Mouse (Mus musculus) midbrain, embryonic 11.5 days (tissue): ENCODE data around the gene Ccdc148. TPM values are rescaled to one million over a fixed set of nuclear protein-coding genes. Genes with fewer than 3 reads are reported as not detected.
A peak's percentile ranks its signal among the peaks of the same experiment; 100 is the strongest.

Experiments
- ATAC-seq: fragments of 200-750 bp; cut with Nextera tagmentation; 2 replicates; pipeline ENCODE4 v1.8.0; 2017; ENCODE audit warnings: moderate TSS enrichment, moderate library complexity; ENCODE audit not compliant: low FRiP score
- DNase-seq: peaks from one replicate; pipeline ENCODE4 v3.0.0; 2015; ENCODE audit warnings: low spot score; ENCODE audit errors: missing footprints
- H3K27ac ChIP-seq: fragments of 300-500 bp; sonication (generic); 2 replicates; pipeline ENCODE4 v1.5.1; 2014; ENCODE audit warnings: low read depth, low read length
- H3K27me3 ChIP-seq: fragments of 300-500 bp; sonication (generic); 2 replicates; pipeline ENCODE4 v1.6.1; 2014; ENCODE audit warnings: mild to moderate bottlenecking, low read length, moderate library complexity, mixed read lengths; ENCODE audit not compliant: control insufficient read depth, insufficient read depth
- H3K36me3 ChIP-seq: fragments of 300-500 bp; sonication (generic); 2 replicates; pipeline ENCODE4 v1.6.1; 2014; ENCODE audit warnings: mild to moderate bottlenecking, low read length, moderate library complexity, mixed read lengths; ENCODE audit not compliant: control insufficient read depth, insufficient read depth
- H3K4me1 ChIP-seq: fragments of 300-500 bp; sonication (generic); 2 replicates; pipeline ENCODE4 v1.6.1; 2014; ENCODE audit warnings: low read length; ENCODE audit not compliant: control insufficient read depth, insufficient read depth
- H3K4me2 ChIP-seq: fragments of 300-500 bp; sonication (generic); 2 replicates; pipeline ENCODE4 v1.6.1; 2014; ENCODE audit warnings: mild to moderate bottlenecking, moderate library complexity
- H3K4me3 ChIP-seq: fragments of 300-500 bp; sonication (generic); 2 replicates; pipeline ENCODE4 v1.5.1; 2014; ENCODE audit warnings: low read depth, low read length
- H3K9ac ChIP-seq: fragments of 300-500 bp; sonication (generic); 2 replicates; pipeline ENCODE4 v1.6.1; 2014; ENCODE audit warnings: low read length
- H3K9me3 ChIP-seq: fragments of 300-500 bp; sonication (generic); 2 replicates; pipeline ENCODE4 v1.6.1; 2016; ENCODE audit warnings: low read length; ENCODE audit not compliant: control insufficient read depth
- WGBS: fragments of 180-500 bp; shearing (Covaris S2); extraction: QIAGEN DNeasy Blood & Tissue Kit; methylation state at CpG from one replicate; pipeline ENCODE4 v1.1.7; 2014; 5-methylcytosine and 5-hydroxymethylcytosine counted together
- polyA plus RNA-seq: library from polyadenylated mRNA; unstranded; fragments of >200 nt; fragmentation: Nextera tagmentation; extraction: Ambion mirVana; gene quantifications from 2 replicates; pipeline ENCODE4 v1.2.1, GENCODE M21; 2014

The Ccdc148 gene
- polyA plus RNA-seq, 1 experiment from 2014 or later = 0.55 TPM

GRCm38 (mm10) chr2:58925551-58925950 lies 234.9 kb downstream of the Ccdc148 start:
- DNase-seq = no peak
- Histone ChIP-seq H3K9me3 (no peaks in the 10 kb centered on the region), H3K27me3 (no peaks in the 10 kb centered on the region), H3K4me3 (no peak overlapping the region), H3K36me3 (no peaks in the 10 kb centered on the region), H3K4me1 (no peaks in the 10 kb centered on the region), H3K27ac (no peak overlapping the region), H3K9ac (no peak overlapping the region), H3K4me2 (no peak overlapping the region)
- WGBS = 96% methylated on average over 2 of the region's 2 CpGs
- ATAC-seq = no peak

GRCm38 (mm10) chr2:58918351-58918750 lies 242.1 kb downstream of the Ccdc148 start:
- Histone ChIP-seq H3K4me1 (no peaks in the 10 kb centered on the region), H3K27me3 (no peaks in the 10 kb centered on the region), H3K36me3 (no peaks in the 10 kb centered on the region), H3K9me3 (no peaks in the 10 kb centered on the region), H3K4me3 (no peak overlapping the region), H3K27ac (no peak overlapping the region), H3K9ac (no peak overlapping the region), H3K4me2 (no peak overlapping the region)
- DNase-seq = peak; percentile 53
- ATAC-seq = no peak
- WGBS = 41% methylated on average over 4 of the region's 4 CpGs

GRCm38 (mm10) chr2:58912339-58912738 lies 248.1 kb downstream of the Ccdc148 start:
- ATAC-seq (no peak), DNase-seq (no peak)
- 96% methylated on average over 9 of the region's 9 CpGs for WGBS
- H3K9me3 ChIP-seq = no peaks in the 10 kb centered on the region
- no peaks in the 10 kb centered on the region for H3K4me1 ChIP-seq
- no peak overlapping the region for H3K27ac ChIP-seq
- no peak overlapping the region for H3K9ac ChIP-seq
- no peaks in the 10 kb centered on the region for H3K27me3 ChIP-seq
- H3K4me3 ChIP-seq = no peak overlapping the region
- H3K4me2 ChIP-seq = no peak overlapping the region
- H3K36me3 ChIP-seq = no peaks in the 10 kb centered on the region

GRCm38 (mm10) chr2:58906814-58907516 lies 253.5 kb downstream of the Ccdc148 start:
- Histone ChIP-seq H3K9ac (no peak overlapping the region), H3K9me3 (no peaks in the 10 kb centered on the region), H3K4me3 (no peak overlapping the region), H3K27me3 (no peaks in the 10 kb centered on the region), H3K27ac (no peak overlapping the region), H3K36me3 (no peaks in the 10 kb centered on the region), H3K4me2 (no peak overlapping the region), H3K4me1 (no peaks in the 10 kb centered on the region)
- 52% methylated on average over 14 of the region's 14 CpGs for WGBS
- ATAC-seq = no peak
- DNase-seq = peak; percentile 82

GRCm38 (mm10) chr2:58905057-58905456 lies 255.4 kb downstream of the Ccdc148 start:
- WGBS = 65% methylated on average over 4 of the region's 4 CpGs
- no peak overlapping the region for H3K27ac ChIP-seq
- H3K4me1 ChIP-seq = no peaks in the 10 kb centered on the region
- H3K4me2 ChIP-seq = no peak overlapping the region
- ATAC-seq = no peak
- no peaks in the 10 kb centered on the region for H3K27me3 ChIP-seq
- H3K9ac ChIP-seq = no peak overlapping the region
- H3K4me3 ChIP-seq = no peak overlapping the region
- H3K36me3 ChIP-seq = no peaks in the 10 kb centered on the region
- DNase-seq = peak; percentile 49
- no peaks in the 10 kb centered on the region for H3K9me3 ChIP-seq

GRCm38 (mm10) chr2:58879876-58880275 lies 280.6 kb downstream of the Ccdc148 start:
- Histone ChIP-seq H3K36me3 (no peaks in the 10 kb centered on the region), H3K4me1 (0 out of 2 replicates have a peak, but pooled peaks cover 3% of the 10 kb centered on the region), H3K9me3 (no peaks in the 10 kb centered on the region), H3K4me3 (no peak overlapping the region), H3K4me2 (no peak overlapping the region), H3K9ac (no peak overlapping the region), H3K27me3 (no peaks in the 10 kb centered on the region), H3K27ac (no peak overlapping the region)
- WGBS = 43% methylated on average over 3 of the region's 3 CpGs
- no peak for ATAC-seq
- DNase-seq = peak; percentile 71

- Histone ChIP-seq H3K9ac (no peak within 1 kb of the TSS), H3K9me3 (no peaks in the 10 kb centered on the region), H3K4me2 (no peak within 1 kb of the TSS), H3K4me3 (no peak within 1 kb of the TSS), H3K4me1 (no peaks in the 10 kb centered on the region), H3K27me3 (no peaks in the 10 kb centered on the region), H3K36me3 (no peaks in the 10 kb centered on the region), H3K27ac (no peak within 1 kb of the TSS)
- no peak for DNase-seq
- WGBS = 91% methylated on average over 5 of the region's 5 CpGs
- no peak for ATAC-seq
Measured at GRCm38 (mm10) chr2:58859134-58859533, 301.3 kb downstream of the Ccdc148 start, which contains the start of gene Gm11099. Gene Gm11099, plus strand, starts transcription at chr2:58859434.

- H3K9me3 ChIP-seq = no peaks in the 10 kb centered on the region
- no peaks in the 10 kb centered on the region for H3K4me1 ChIP-seq
- DNase-seq (no peak), ATAC-seq (no peak)
- H3K4me3 ChIP-seq = no peak overlapping the region
- H3K36me3 ChIP-seq = no peaks in the 10 kb centered on the region
- no peak overlapping the region for H3K9ac ChIP-seq
- WGBS = 27% methylated on average over 10 of the region's 10 CpGs
- H3K27me3 ChIP-seq = no peaks in the 10 kb centered on the region
- H3K4me2 ChIP-seq = no peak overlapping the region
- no peak overlapping the region for H3K27ac ChIP-seq
Measured at GRCm38 (mm10) chr2:58844499-58844898, 316.0 kb downstream of the Ccdc148 start.

- DNase-seq = no peak
- Histone ChIP-seq H3K36me3 (no peaks in the 10 kb centered on the region), H3K27ac (no peak overlapping the region), H3K27me3 (no peaks in the 10 kb centered on the region), H3K4me1 (0 out of 2 replicates have a peak, but pooled peaks cover 2% of the 10 kb centered on the region), H3K4me3 (no peak overlapping the region), H3K4me2 (no peak overlapping the region), H3K9me3 (no peaks in the 10 kb centered on the region), H3K9ac (no peak overlapping the region)
- ATAC-seq = no peak
- 91% methylated on average over 4 of the region's 4 CpGs for WGBS
Measured at GRCm38 (mm10) chr2:58842443-58842842, 318.0 kb downstream of the Ccdc148 start.
